Mouse (Mus musculus): ENCODE measurements around the gene Nceh1. TPM values are rescaled to one million over a fixed set of nuclear protein-coding genes. Genes with fewer than 3 reads are reported as not detected.

Nceh1 gene
- polyA plus RNA-seq (2015; fragmentation: Nextera tagmentation; extraction: Ambion mirVana), result 14.0 and 16.5 TPM in 2 replicates

GRCm38 (mm10) chr3:27182733-27183600, at the start of gene Nceh1:
TSS of gene Nceh1 (plus strand) at chr3:27182965.
- H3K4me2 ChIP-seq, result peak within 1 kb of the TSS; percentile 84
- H3K4me3 ChIP-seq, result peak within 1 kb of the TSS; percentile 71
- peak; percentile 84; the same call in 1 of the 2 replicates for ATAC-seq (ENCODE audit: extremely low read depth, insufficient number of reproducible peaks, low FRiP score, low TSS enrichment)
- 1% methylated on average over 54 of the region's 54 CpGs for WGBS
- H3K36me3 ChIP-seq, result 0 out of 2 replicates have a peak, but pooled peaks cover 8% of the 10 kb centered on the region
- peaks cover 8% of the 10 kb centered on the region; the same call in 1 of the 2 replicates for H3K4me1 ChIP-seq
- peak within 1 kb of the TSS; percentile 84 for H3K9ac ChIP-seq
- no peaks in the 10 kb centered on the region for H3K27me3 ChIP-seq (replicated peaks)
- H3K27ac ChIP-seq (replicated peaks), result peak within 1 kb of the TSS; percentile 59
- H3K9me3 ChIP-seq, result no peaks in the 10 kb centered on the region

GRCm38 (mm10) chr3:27140101-27140500, 42.7 kb upstream of the Nceh1 start:
- H3K9me3 ChIP-seq, result no peaks in the 10 kb centered on the region
- no peak overlapping the region for H3K4me3 ChIP-seq
- H3K27me3 ChIP-seq (replicated peaks), result no peaks in the 10 kb centered on the region
- no peak overlapping the region for H3K27ac ChIP-seq (replicated peaks)
- 87% methylated on average over 8 of the region's 8 CpGs for WGBS
- no peak overlapping the region for H3K4me2 ChIP-seq
- H3K36me3 ChIP-seq, result peaks cover 90% of the 10 kb centered on the region
- H3K4me1 ChIP-seq, result no peaks in the 10 kb centered on the region
- ATAC-seq (ENCODE audit: extremely low read depth, insufficient number of reproducible peaks, low FRiP score, low TSS enrichment), result no peak
- no peak overlapping the region for H3K9ac ChIP-seq

GRCm38 (mm10) chr3:27143570-27143969, 39.2 kb upstream of the Nceh1 start:
- WGBS, result 88% methylated on average over 7 of the region's 7 CpGs
- H3K27me3 ChIP-seq (replicated peaks), result no peaks in the 10 kb centered on the region
- no peak overlapping the region for H3K27ac ChIP-seq (replicated peaks)
- no peak overlapping the region for H3K4me3 ChIP-seq
- H3K9me3 ChIP-seq, result no peaks in the 10 kb centered on the region
- peaks cover 86% of the 10 kb centered on the region for H3K36me3 ChIP-seq
- no peak for ATAC-seq (ENCODE audit: extremely low read depth, insufficient number of reproducible peaks, low FRiP score, low TSS enrichment)
- H3K4me2 ChIP-seq, result no peak overlapping the region
- no peaks in the 10 kb centered on the region for H3K4me1 ChIP-seq
- H3K9ac ChIP-seq, result no peak overlapping the region

GRCm38 (mm10) chr3:27145733-27146132, 37.0 kb upstream of the Nceh1 start:
- Histone ChIP-seq H3K4me2 (no peak overlapping the region), H3K27ac (replicated peaks) (no peak overlapping the region), H3K9ac (no peak overlapping the region), H3K36me3 (peaks cover 83% of the 10 kb centered on the region), H3K27me3 (replicated peaks) (no peaks in the 10 kb centered on the region), H3K4me1 (no peaks in the 10 kb centered on the region), H3K9me3 (no peaks in the 10 kb centered on the region), H3K4me3 (no peak overlapping the region)
- ATAC-seq (ENCODE audit: extremely low read depth, insufficient number of reproducible peaks, low FRiP score, low TSS enrichment), result no peak
- WGBS, result 89% methylated on average over 7 of the region's 7 CpGs

- peaks cover 20% of the 10 kb centered on the region for H3K36me3 ChIP-seq
- peak overlapping the region; percentile 74 for H3K4me2 ChIP-seq
- peak overlapping the region; percentile 81 for H3K27ac ChIP-seq (replicated peaks)
- peak overlapping the region; percentile 80 for H3K4me3 ChIP-seq
- WGBS, result under 1% methylated on average over 22 of the region's 31 CpGs
- no peaks in the 10 kb centered on the region for H3K9me3 ChIP-seq
- H3K9ac ChIP-seq, result peak overlapping the region; percentile 91
- H3K4me1 ChIP-seq, result peaks cover 40% of the 10 kb centered on the region
- no peaks in the 10 kb centered on the region for H3K27me3 ChIP-seq (replicated peaks)
- peak; percentile 20; the same call in 1 of the 2 replicates for ATAC-seq (ENCODE audit: extremely low read depth, insufficient number of reproducible peaks, low FRiP score, low TSS enrichment)
Observed at GRCm38 (mm10) chr3:27153191-27153671, 29.5 kb upstream of the Nceh1 start.

GRCm38 (mm10) chr3:27153701-27154209, 29.0 kb upstream of the Nceh1 start, which contains the start of gene Ect2:
TSS of gene Ect2 (minus strand) at chr3:27153878.
- Histone ChIP-seq H3K4me2 (peak within 1 kb of the TSS; percentile 74), H3K4me1 (peaks cover 40% of the 10 kb centered on the region), H3K9me3 (no peaks in the 10 kb centered on the region), H3K27ac (replicated peaks) (peak within 1 kb of the TSS; percentile 93), H3K36me3 (peaks cover 15% of the 10 kb centered on the region), H3K9ac (peak within 1 kb of the TSS; percentile 91), H3K27me3 (replicated peaks) (no peaks in the 10 kb centered on the region), H3K4me3 (peak within 1 kb of the TSS; percentile 80)
- under 1% methylated on average over 36 of the region's 37 CpGs for WGBS
- peak; percentile 96 for ATAC-seq (ENCODE audit: extremely low read depth, insufficient number of reproducible peaks, low FRiP score, low TSS enrichment)

- 68% methylated on average over 2 of the region's 2 CpGs for WGBS
- peaks cover 11% of the 10 kb centered on the region for H3K36me3 ChIP-seq
- no peaks in the 10 kb centered on the region for H3K27me3 ChIP-seq (replicated peaks)
- peaks cover 42% of the 10 kb centered on the region for H3K4me1 ChIP-seq
- peak overlapping the region; percentile 93 for H3K27ac ChIP-seq (replicated peaks)
- H3K9ac ChIP-seq, result peak overlapping the region; percentile 64
- peak overlapping the region; percentile 74 for H3K4me2 ChIP-seq
- H3K9me3 ChIP-seq, result no peaks in the 10 kb centered on the region
- peak overlapping the region; percentile 80 for H3K4me3 ChIP-seq
- no peak for ATAC-seq (ENCODE audit: extremely low read depth, insufficient number of reproducible peaks, low FRiP score, low TSS enrichment)
Observed at GRCm38 (mm10) chr3:27154280-27154679, 28.5 kb upstream of the Nceh1 start.

- H3K36me3 ChIP-seq, result peaks cover 1% of the 10 kb centered on the region
- 14% methylated on average over 6 of the region's 6 CpGs for WGBS
- peak overlapping the region; percentile 74 for H3K4me2 ChIP-seq
- H3K9me3 ChIP-seq, result no peaks in the 10 kb centered on the region
- H3K27me3 ChIP-seq (replicated peaks), result no peaks in the 10 kb centered on the region
- H3K4me1 ChIP-seq, result peaks cover 42% of the 10 kb centered on the region
- no peak for ATAC-seq (ENCODE audit: extremely low read depth, insufficient number of reproducible peaks, low FRiP score, low TSS enrichment)
- no peak overlapping the region for H3K4me3 ChIP-seq
- peak overlapping the region; percentile 93 for H3K27ac ChIP-seq (replicated peaks)
- peak overlapping the region; percentile 53; the same call in 1 of the 2 replicates for H3K9ac ChIP-seq
Observed at GRCm38 (mm10) chr3:27155051-27155855, 27.5 kb upstream of the Nceh1 start.

- H3K4me3 ChIP-seq, result no peak overlapping the region
- no peaks in the 10 kb centered on the region for H3K36me3 ChIP-seq
- H3K4me2 ChIP-seq, result no peak overlapping the region
- ATAC-seq (ENCODE audit: extremely low read depth, insufficient number of reproducible peaks, low FRiP score, low TSS enrichment), result no peak
- peak overlapping the region; percentile 93 for H3K27ac ChIP-seq (replicated peaks)
- 58% methylated on average over 9 of the region's 9 CpGs for WGBS
- H3K9me3 ChIP-seq, result no peaks in the 10 kb centered on the region
- no peaks in the 10 kb centered on the region for H3K27me3 ChIP-seq (replicated peaks)
- peaks cover 40% of the 10 kb centered on the region for H3K4me1 ChIP-seq
- 0 out of 2 replicates have a peak overlapping the region, but pooled peaks have one; percentile 28 for H3K9ac ChIP-seq
Observed at GRCm38 (mm10) chr3:27155856-27156593, 26.7 kb upstream of the Nceh1 start.

- Histone ChIP-seq H3K36me3 (no peaks in the 10 kb centered on the region), H3K27ac (replicated peaks) (0 out of 2 replicates have a peak overlapping the region, but pooled peaks have one; percentile 5), H3K9ac (no peak overlapping the region), H3K27me3 (replicated peaks) (no peaks in the 10 kb centered on the region), H3K4me1 (peaks cover 35% of the 10 kb centered on the region), H3K9me3 (no peaks in the 10 kb centered on the region), H3K4me2 (no peak overlapping the region), H3K4me3 (no peak overlapping the region)
- ATAC-seq (ENCODE audit: extremely low read depth, insufficient number of reproducible peaks, low FRiP score, low TSS enrichment), result no peak
- WGBS, result 73% methylated on average over 3 of the region's 3 CpGs
Observed at GRCm38 (mm10) chr3:27156594-27156949, 26.2 kb upstream of the Nceh1 start.
